Mouse (Mus musculus) neural tube, embryonic 14.5 days (tissue): ENCODE results near the gene Orm2. TPM values are rescaled to one million over a fixed set of nuclear protein-coding genes. Genes with fewer than 3 reads are reported as not detected.

Experiments
- ATAC-seq: fragments of 200-750 bp; cut with Nextera tagmentation; 2 replicates; pipeline ENCODE4 v1.8.0; 2017; ENCODE audit warnings: low read depth, mild to moderate bottlenecking, moderate TSS enrichment, moderate library complexity
- H3K27ac ChIP-seq: fragments of 300-500 bp; sonication (generic); 2 replicates; pipeline ENCODE4 v1.5.1; 2014; ENCODE audit warnings: low read depth, mild to moderate bottlenecking, control low read depth, low read length, moderate library complexity, mixed read lengths
- H3K27me3 ChIP-seq: fragments of 300-500 bp; sonication (generic); 2 replicates; pipeline ENCODE4 v1.6.1; 2014; ENCODE audit warnings: low read length; ENCODE audit not compliant: control insufficient read depth, insufficient read depth
- H3K36me3 ChIP-seq: fragments of 300-500 bp; sonication (generic); 2 replicates; pipeline ENCODE4 v1.6.1; 2014; ENCODE audit warnings: low read length, mixed read lengths; ENCODE audit not compliant: control insufficient read depth, insufficient read depth
- H3K4me1 ChIP-seq: fragments of 300-500 bp; sonication (generic); 2 replicates; pipeline ENCODE4 v1.6.1; 2014; ENCODE audit warnings: low read length; ENCODE audit not compliant: control insufficient read depth, insufficient read depth
- H3K4me2 ChIP-seq: fragments of 300-500 bp; sonication (generic); 2 replicates; pipeline ENCODE4 v1.6.1; 2014; ENCODE audit warnings: mild to moderate bottlenecking, low read depth, low read length, control low read depth
- H3K4me3 ChIP-seq: fragments of 300-500 bp; sonication (generic); 2 replicates; pipeline ENCODE4 v1.5.1; 2014; ENCODE audit warnings: low read depth, low read length, control low read depth, mixed read lengths
- H3K9ac ChIP-seq: fragments of 300-500 bp; sonication (generic); replicated peaks from 2 replicates; pipeline ENCODE4 v1.6.1; 2014; ENCODE audit warnings: low read depth, mild to moderate bottlenecking, control low read depth, low read length, mixed read lengths
- H3K9me3 ChIP-seq: fragments of 300-500 bp; sonication (generic); 2 replicates; pipeline ENCODE4 v1.6.1; 2016; ENCODE audit warnings: low read length; ENCODE audit not compliant: control insufficient read depth
- WGBS: fragments of 180-500 bp; shearing (Covaris S2); extraction: QIAGEN DNeasy Blood & Tissue Kit; methylation state at CpG from one replicate; pipeline ENCODE4 v1.1.7; 2014; 5-methylcytosine and 5-hydroxymethylcytosine counted together
- polyA plus RNA-seq: library from polyadenylated mRNA; unstranded; fragments of >200 nt; fragmentation: Nextera tagmentation; extraction: Ambion mirVana; gene quantifications from 2 replicates; pipeline ENCODE4 v1.2.1, GENCODE M21; 2014

Orm2 gene
- polyA plus RNA-seq, 1 experiment from 2014 or later, result not detected

GRCm38 (mm10) chr4:63400541-63401306, 38.5 kb downstream of the Orm2 start:
- Histone ChIP-seq H3K36me3 (no peaks in the 10 kb centered on the region), H3K4me3 (no peak overlapping the region), H3K27ac (no peak overlapping the region), H3K4me1 (peaks cover 24% of the 10 kb centered on the region), H3K9ac (no peak overlapping the region), H3K9me3 (no peaks in the 10 kb centered on the region), H3K4me2 (no peak overlapping the region), H3K27me3 (no peaks in the 10 kb centered on the region)
- no peak for ATAC-seq
- 92% methylated on average over 18 of the region's 18 CpGs for WGBS

- 81% methylated on average over 6 of the region's 6 CpGs for WGBS
- Histone ChIP-seq H3K9me3 (no peaks in the 10 kb centered on the region), H3K9ac (no peak overlapping the region), H3K27ac (no peak overlapping the region), H3K36me3 (no peaks in the 10 kb centered on the region), H3K4me3 (no peak overlapping the region), H3K27me3 (no peaks in the 10 kb centered on the region), H3K4me1 (peaks cover 24% of the 10 kb centered on the region), H3K4me2 (no peak overlapping the region)
- no peak for ATAC-seq
Observed at GRCm38 (mm10) chr4:63401620-63402019, 39.4 kb downstream of the Orm2 start.

GRCm38 (mm10) chr4:63402056-63402455, 39.8 kb downstream of the Orm2 start:
- Histone ChIP-seq H3K9ac (no peak overlapping the region), H3K27me3 (no peaks in the 10 kb centered on the region), H3K4me2 (no peak overlapping the region), H3K4me1 (peaks cover 24% of the 10 kb centered on the region), H3K4me3 (no peak overlapping the region), H3K9me3 (no peaks in the 10 kb centered on the region), H3K36me3 (no peaks in the 10 kb centered on the region), H3K27ac (no peak overlapping the region)
- no peak for ATAC-seq
- 93% methylated on average over 10 of the region's 10 CpGs for WGBS

- peak overlapping the region; percentile 58; the same call in 1 of the 2 replicates for H3K27ac ChIP-seq
- H3K9ac ChIP-seq, result no peak overlapping the region
- H3K4me3 ChIP-seq, result peak overlapping the region; percentile 12; the same call in 1 of the 2 replicates
- ATAC-seq, result peak; percentile 1; the same call in 1 of the 2 replicates
- peaks cover 24% of the 10 kb centered on the region for H3K4me1 ChIP-seq
- WGBS, result 74% methylated on average over 6 of the region's 6 CpGs
- H3K27me3 ChIP-seq, result no peaks in the 10 kb centered on the region
- no peaks in the 10 kb centered on the region for H3K36me3 ChIP-seq
- H3K9me3 ChIP-seq, result no peaks in the 10 kb centered on the region
- peak overlapping the region; percentile 3; the same call in 1 of the 2 replicates for H3K4me2 ChIP-seq
Observed at GRCm38 (mm10) chr4:63402558-63402957, 40.3 kb downstream of the Orm2 start.

GRCm38 (mm10) chr4:63403040-63403959, 41.1 kb downstream of the Orm2 start, which contains the start of gene Akna:
TSS of gene Akna (minus strand) at chr4:63403354.
- Histone ChIP-seq H3K4me2 (peak within 1 kb of the TSS; percentile 3; the same call in 1 of the 2 replicates), H3K9ac (no peak within 1 kb of the TSS), H3K9me3 (no peaks in the 10 kb centered on the region), H3K4me3 (peak within 1 kb of the TSS; percentile 12; the same call in 1 of the 2 replicates), H3K27ac (peak within 1 kb of the TSS; percentile 58), H3K4me1 (peaks cover 24% of the 10 kb centered on the region), H3K36me3 (no peaks in the 10 kb centered on the region), H3K27me3 (no peaks in the 10 kb centered on the region)
- WGBS, result 23% methylated on average over 17 of the region's 17 CpGs
- peak; percentile 82 for ATAC-seq

GRCm38 (mm10) chr4:63404205-63404604, 42.0 kb downstream of the Orm2 start:
- Histone ChIP-seq H3K4me3 (no peak overlapping the region), H3K36me3 (no peaks in the 10 kb centered on the region), H3K9me3 (no peaks in the 10 kb centered on the region), H3K9ac (no peak overlapping the region), H3K27ac (no peak overlapping the region; the same call in 1 of the 2 replicates), H3K4me1 (peaks cover 29% of the 10 kb centered on the region), H3K27me3 (no peaks in the 10 kb centered on the region), H3K4me2 (no peak overlapping the region)
- 80% methylated on average over 7 of the region's 7 CpGs for WGBS
- no peak for ATAC-seq

- no peaks in the 10 kb centered on the region for H3K27me3 ChIP-seq
- no peak overlapping the region for H3K9ac ChIP-seq
- no peak overlapping the region for H3K4me3 ChIP-seq
- 18% methylated on average over 7 of the region's 7 CpGs for WGBS
- ATAC-seq, result no peak
- no peaks in the 10 kb centered on the region for H3K9me3 ChIP-seq
- H3K4me1 ChIP-seq, result peaks cover 36% of the 10 kb centered on the region
- H3K36me3 ChIP-seq, result no peaks in the 10 kb centered on the region
- no peak overlapping the region for H3K4me2 ChIP-seq
- H3K27ac ChIP-seq, result no peak overlapping the region
Observed at GRCm38 (mm10) chr4:63405051-63405450, 42.8 kb downstream of the Orm2 start.

- no peak for ATAC-seq
- Histone ChIP-seq H3K36me3 (no peaks in the 10 kb centered on the region), H3K4me2 (no peak overlapping the region), H3K27me3 (no peaks in the 10 kb centered on the region), H3K4me1 (peaks cover 36% of the 10 kb centered on the region), H3K27ac (no peak overlapping the region), H3K9ac (no peak overlapping the region), H3K9me3 (no peaks in the 10 kb centered on the region), H3K4me3 (no peak overlapping the region)
- 69% methylated on average over 4 of the region's 4 CpGs for WGBS
Observed at GRCm38 (mm10) chr4:63405683-63406082, 43.4 kb downstream of the Orm2 start.
